Comparison of ENCODE assay signal across 13 mouse cellular contexts in genomic region chr13:99443484-99444175, GRCm38 (mm10).
A peak's percentile ranks its signal among the peaks of the same experiment; 100 is the strongest.
DNase-seq lines count a peak whose midpoint lies in the region; ATAC-seq and TF ChIP-seq lines count a peak whose summit lies in the region.
"Had no signal": no experiment of that assay in that cellular context is flagged by ENCODE, and none has a peak within 500 bp of the region (broad histone marks: within the 10 kb centered on the region; RNA-seq: fewer than 3 reads in every experiment).

No protein-coding gene starts in this region.

- peaks cover 71% of the 10 kb centered on the region for H3K4me1 ChIP-seq in E14TG2a.4 (replicated peaks; ENCODE audit: low read depth, low read length)
- H3K4me1 ChIP-seq in hindbrain, embryonic 11.5 days (replicated peaks; ENCODE audit: control insufficient read depth, insufficient read depth, low read length), result peaks cover 28% of the 10 kb centered on the region
- peaks cover 67% of the 10 kb centered on the region for H3K4me1 ChIP-seq in midbrain, embryonic 14.5 days (ENCODE audit: control insufficient read depth, insufficient read depth, low read length)
- H3K4me1 ChIP-seq: liver, embryonic 13.5 days had no signal

- WGBS in hindbrain, embryonic 11.5 days, result 35% methylated on average over 7 of the region's 7 CpGs
- WGBS in midbrain, embryonic 14.5 days, result 3% methylated on average over 7 of the region's 7 CpGs

- H3K27me3 ChIP-seq in E14TG2a.4 (ENCODE audit: insufficient read depth, low read length), result no peaks in the 10 kb centered on the region
- no peaks in the 10 kb centered on the region for H3K27me3 ChIP-seq in hindbrain, embryonic 11.5 days (ENCODE audit: control insufficient read depth, insufficient read depth, low read length)
- no peaks in the 10 kb centered on the region for H3K27me3 ChIP-seq in midbrain, embryonic 14.5 days (ENCODE audit: control insufficient read depth, insufficient read depth, low read length)

- H3K4me2 ChIP-seq in hindbrain, embryonic 11.5 days (replicated peaks; ENCODE audit: low read depth, low read length), result peak overlapping the region; percentile 55
- peak overlapping the region; percentile 47 for H3K4me2 ChIP-seq in midbrain, embryonic 14.5 days (ENCODE audit: low read length)
- H3K4me2 ChIP-seq: liver, embryonic 13.5 days had no signal

- H3K4me3 ChIP-seq in E14TG2a.4 (replicated peaks; ENCODE audit: low read length), result peak overlapping the region; percentile 58
- peak overlapping the region; percentile 35 for H3K4me3 ChIP-seq in hindbrain, embryonic 11.5 days (ENCODE audit: low read depth, low read length)
- peak overlapping the region; percentile 17 for H3K4me3 ChIP-seq in midbrain, embryonic 14.5 days (replicated peaks; ENCODE audit: low read depth, low read length)
- H3K4me3 ChIP-seq: liver, embryonic 13.5 days had no signal

- H3K9me3 ChIP-seq in E14TG2a.4 (ENCODE audit: low read length), result peaks cover 13% of the 10 kb centered on the region
- no peaks in the 10 kb centered on the region for H3K9me3 ChIP-seq in hindbrain, embryonic 11.5 days (ENCODE audit: control insufficient read depth, low read length)
- no peaks in the 10 kb centered on the region for H3K9me3 ChIP-seq in midbrain, embryonic 14.5 days (ENCODE audit: control insufficient read depth, low read length)
- H3K9me3 ChIP-seq: liver, embryonic 13.5 days had no signal

- peak overlapping the region; percentile 95 for H3K27ac ChIP-seq in hindbrain, embryonic 11.5 days (ENCODE audit: low read depth, low read length)
- H3K27ac ChIP-seq in midbrain, embryonic 14.5 days (replicated peaks; ENCODE audit: low read depth, low read length), result peak overlapping the region; percentile 88
- H3K27ac ChIP-seq: kidney, postnatal 0 days; liver, embryonic 13.5 days had no signal

- ATAC-seq in hindbrain, embryonic 11.5 days (ENCODE audit: low FRiP score), result peak; percentile 17
- peak; percentile 18 for ATAC-seq in midbrain, embryonic 14.5 days (ENCODE audit: low FRiP score, low TSS enrichment)
- no peak for ATAC-seq in activated CD4-positive, CD25-positive, alpha-beta regulatory T cell, adult 4 months

- H3K36me3 ChIP-seq in E14TG2a.4 (ENCODE audit: insufficient read depth, low read length), result peaks cover 60% of the 10 kb centered on the region
- peaks cover 21% of the 10 kb centered on the region for H3K36me3 ChIP-seq in hindbrain, embryonic 11.5 days (ENCODE audit: control insufficient read depth, insufficient read depth, low read length)
- peaks cover 36% of the 10 kb centered on the region for H3K36me3 ChIP-seq in midbrain, embryonic 14.5 days (ENCODE audit: control insufficient read depth, insufficient read depth, low read length)
- H3K36me3 ChIP-seq: liver, embryonic 13.5 days had no signal

- no peak for TF ChIP-seq CTCF in E14TG2a.4 (conservative IDR thresholded peaks at IDR 0.05; ENCODE audit: low read length)

- DNase-seq in brain, embryonic 18.5 days (ENCODE audit: low read depth, low spot score), result peak; percentile 49
- DNase-seq in hindbrain, embryonic 11.5 days (ENCODE audit: low spot score), result peak; percentile 60
- DNase-seq in midbrain, embryonic 14.5 days, result peak; percentile 71
- DNase-seq in thymus, postnatal 10 days (ENCODE audit: low spot score in 2 of 2), result no peak
- no peak for DNase-seq in adrenal gland, postnatal 25 days
- no peak for DNase-seq in thymus, postnatal 4 days
- DNase-seq: adrenal gland, postnatal 10 days; cerebellum, adult 2 months; liver, embryonic 13.5 days; lung, postnatal 4 days had no signal

- peak overlapping the region; percentile 60 for H3K9ac ChIP-seq in hindbrain, embryonic 11.5 days (ENCODE audit: low read depth, low read length)
- H3K9ac ChIP-seq in midbrain, embryonic 14.5 days (replicated peaks; ENCODE audit: low read length), result peak overlapping the region; percentile 2
- H3K9ac ChIP-seq: liver, embryonic 13.5 days had no signal

Comparison
In these comparisons a context has a peak if more than half of its experiments do, and no peak if none do; other contexts are left out.
1. DNase-seq: peak in brain, embryonic 18.5 days (single experiment), hindbrain, embryonic 11.5 days (single experiment) and midbrain, embryonic 14.5 days (single experiment); none in thymus, postnatal 10 days (0 of 2), adrenal gland, postnatal 25 days (single experiment) and thymus, postnatal 4 days (single experiment).
2. Peak in every context shown above with its lines, with median percentiles within 50 percentile points of each other: H3K4me3 ChIP-seq.